Mouse (Mus musculus): Measurements from ENCODE around the gene Myl3. TPM values are rescaled to one million over a fixed set of nuclear protein-coding genes. Genes with fewer than 3 reads are reported as not detected.

The Myl3 gene
- polyA plus RNA-seq, 1 experiment from 2014 or later = 16.3 TPM

GRCm38 (mm10) chr9:110797013-110797412 lies 55.4 kb downstream of the Myl3 start:
- no peak overlapping the region for H3K9ac ChIP-seq
- ATAC-seq (ENCODE audit: insufficient number of reproducible peaks, low FRiP score, low TSS enrichment, low read depth) = no peak
- no peaks in the 10 kb centered on the region for H3K4me1 ChIP-seq
- 0 out of 2 replicates have a peak, but pooled peaks cover 3% of the 10 kb centered on the region for H3K27me3 ChIP-seq
- H3K36me3 ChIP-seq = no peaks in the 10 kb centered on the region
- no peak overlapping the region for H3K27ac ChIP-seq
- H3K4me3 ChIP-seq = no peak overlapping the region
- H3K4me2 ChIP-seq = no peak overlapping the region
- no peaks in the 10 kb centered on the region for H3K9me3 ChIP-seq
- WGBS = 82% methylated on average over 10 of the region's 10 CpGs

- no peaks in the 10 kb centered on the region for H3K36me3 ChIP-seq
- 89% methylated on average over 14 of the region's 14 CpGs for WGBS
Measured at GRCm38 (mm10) chr9:110797866-110798265, 56.2 kb downstream of the Myl3 start, which contains the start of gene Prss42. Gene Prss42 (plus strand): TSS chr9:110798166.

GRCm38 (mm10) chr9:110800834-110801479 lies 59.3 kb downstream of the Myl3 start:
- ATAC-seq (ENCODE audit: insufficient number of reproducible peaks, low FRiP score, low TSS enrichment, low read depth) = no peak
- no peaks in the 10 kb centered on the region; the same call in 1 of the 2 replicates for H3K27me3 ChIP-seq
- no peak overlapping the region for H3K27ac ChIP-seq
- H3K36me3 ChIP-seq = no peaks in the 10 kb centered on the region
- H3K9me3 ChIP-seq = no peaks in the 10 kb centered on the region
- no peak overlapping the region for H3K4me3 ChIP-seq
- no peak overlapping the region for H3K9ac ChIP-seq
- no peak overlapping the region for H3K4me2 ChIP-seq
- no peaks in the 10 kb centered on the region for H3K4me1 ChIP-seq
- WGBS = 82% methylated on average over 8 of the region's 8 CpGs

More at GRCm38 (mm10) chr9:110797866-110798265, 56.2 kb downstream of the Myl3 start, which contains the start of gene Prss42:
- Histone ChIP-seq H3K27ac (no peak within 1 kb of the TSS), H3K4me1 (no peaks in the 10 kb centered on the region), H3K4me2 (no peak within 1 kb of the TSS), H3K4me3 (no peak within 1 kb of the TSS), H3K27me3 (peaks cover 3% of the 10 kb centered on the region; the same call in 1 of the 2 replicates), H3K9me3 (no peaks in the 10 kb centered on the region), H3K9ac (no peak within 1 kb of the TSS)
- ATAC-seq (ENCODE audit: insufficient number of reproducible peaks, low FRiP score, low TSS enrichment, low read depth) = no peak

GRCm38 (mm10) chr9:110803294-110803693 lies 61.6 kb downstream of the Myl3 start:
- H3K36me3 ChIP-seq = no peaks in the 10 kb centered on the region
- H3K4me3 ChIP-seq = no peak overlapping the region
- H3K27ac ChIP-seq = no peak overlapping the region
- H3K4me1 ChIP-seq = no peaks in the 10 kb centered on the region
- 56% methylated on average over 4 of the region's 4 CpGs for WGBS
- no peak for ATAC-seq (ENCODE audit: insufficient number of reproducible peaks, low FRiP score, low TSS enrichment, low read depth)
- H3K27me3 ChIP-seq = no peaks in the 10 kb centered on the region; the same call in 1 of the 2 replicates
- no peaks in the 10 kb centered on the region for H3K9me3 ChIP-seq
- H3K4me2 ChIP-seq = no peak overlapping the region
- no peak overlapping the region for H3K9ac ChIP-seq

- ATAC-seq (ENCODE audit: insufficient number of reproducible peaks, low FRiP score, low TSS enrichment, low read depth) = no peak
- Histone ChIP-seq H3K9ac (no peak overlapping the region), H3K27ac (no peak overlapping the region), H3K4me3 (no peak overlapping the region), H3K9me3 (no peaks in the 10 kb centered on the region), H3K27me3 (no peaks in the 10 kb centered on the region), H3K4me2 (no peak overlapping the region), H3K4me1 (no peaks in the 10 kb centered on the region), H3K36me3 (no peaks in the 10 kb centered on the region)
- WGBS = 68% methylated on average over 4 of the region's 4 CpGs
Measured at GRCm38 (mm10) chr9:110810051-110810450, 68.4 kb downstream of the Myl3 start.

GRCm38 (mm10) chr9:110813789-110814188 lies 72.1 kb downstream of the Myl3 start, which contains the start of gene Prss44:
Gene Prss44 (plus strand): TSS chr9:110813994.
- no peaks in the 10 kb centered on the region for H3K9me3 ChIP-seq
- no peaks in the 10 kb centered on the region for H3K27me3 ChIP-seq
- 58% methylated on average over 18 of the region's 18 CpGs for WGBS
- H3K4me1 ChIP-seq = no peaks in the 10 kb centered on the region
- ATAC-seq (ENCODE audit: insufficient number of reproducible peaks, low FRiP score, low TSS enrichment, low read depth) = no peak
- H3K4me2 ChIP-seq = no peak within 1 kb of the TSS
- no peaks in the 10 kb centered on the region for H3K36me3 ChIP-seq
- no peak within 1 kb of the TSS for H3K4me3 ChIP-seq
- H3K9ac ChIP-seq = no peak within 1 kb of the TSS
- no peak within 1 kb of the TSS for H3K27ac ChIP-seq

Other genes with a start within 250 kb of the Myl3 start
- gene Setd2, start 209.3 kb upstream of the Myl3 start, polyA plus RNA-seq (2015; fragmentation: Nextera tagmentation; extraction: Ambion mirVana) = 31.9 and 34.0 TPM in 2 replicates
- 43.5 and 46.4 TPM in 2 replicates for gene Nradd, start 117.4 kb upstream of the Myl3 start, polyA plus RNA-seq (2015; fragmentation: Nextera tagmentation; extraction: Ambion mirVana)
- 5.7 and 5.8 TPM in 2 replicates for gene Nbeal2, start 87.7 kb upstream of the Myl3 start, polyA plus RNA-seq (2015; fragmentation: Nextera tagmentation; extraction: Ambion mirVana)
- 116 and 126 TPM in 2 replicates for gene Ccdc12, start 85.4 kb upstream of the Myl3 start, polyA plus RNA-seq (2015; fragmentation: Nextera tagmentation; extraction: Ambion mirVana)
- gene Pth1r, start 5.3 kb downstream of the Myl3 start, polyA plus RNA-seq (2015; fragmentation: Nextera tagmentation; extraction: Ambion mirVana) = 82.6 and 110 TPM in 2 replicates
- gene Prss42, start 56.3 kb downstream of the Myl3 start, polyA plus RNA-seq (2015; fragmentation: Nextera tagmentation; extraction: Ambion mirVana) = not detected in 2 replicates
- not detected in 2 replicates for gene Prss44, start 72.1 kb downstream of the Myl3 start, polyA plus RNA-seq (2015; fragmentation: Nextera tagmentation; extraction: Ambion mirVana)
- not detected in 2 replicates for gene Prss43, start 84.8 kb downstream of the Myl3 start, polyA plus RNA-seq (2015; fragmentation: Nextera tagmentation; extraction: Ambion mirVana)
- gene Prss45, start 92.7 kb downstream of the Myl3 start, polyA plus RNA-seq (2015; fragmentation: Nextera tagmentation; extraction: Ambion mirVana) = not detected in 2 replicates
- not detected in 2 replicates for gene Prss46, start 102.6 kb downstream of the Myl3 start, polyA plus RNA-seq (2015; fragmentation: Nextera tagmentation; extraction: Ambion mirVana)
- 0.32 and 0.46 TPM in 2 replicates for gene Prss50, start 116.1 kb downstream of the Myl3 start, polyA plus RNA-seq (2015; fragmentation: Nextera tagmentation; extraction: Ambion mirVana)
- gene Als2cl, start 138.0 kb downstream of the Myl3 start, polyA plus RNA-seq (2015; fragmentation: Nextera tagmentation; extraction: Ambion mirVana) = 2.8 and 3.7 TPM in 2 replicates
- gene Tmie, start 138.3 kb downstream of the Myl3 start, polyA plus RNA-seq (2015; fragmentation: Nextera tagmentation; extraction: Ambion mirVana) = 0.93 and 1.1 TPM in 2 replicates
- gene Fam240a, start 175.0 kb downstream of the Myl3 start, polyA plus RNA-seq (2015; fragmentation: Nextera tagmentation; extraction: Ambion mirVana) = not detected in 2 replicates
- gene Tdgf1, start 204.3 kb downstream of the Myl3 start, polyA plus RNA-seq (2015; fragmentation: Nextera tagmentation; extraction: Ambion mirVana) = 0.56 and 0.69 TPM in 2 replicates
- gene Lrrc2, start 209.7 kb downstream of the Myl3 start, polyA plus RNA-seq (2015; fragmentation: Nextera tagmentation; extraction: Ambion mirVana) = 0.32 and 0.57 TPM in 2 replicates
- not detected in 2 replicates for gene Rtp3, start 248.7 kb downstream of the Myl3 start, polyA plus RNA-seq (2015; fragmentation: Nextera tagmentation; extraction: Ambion mirVana)